In genomic region chr8:11557768-11558629, GRCm38 (mm10) we compare ENCODE assay signal across 8 mouse cellular contexts. TPM values are rescaled to one million over a fixed set of nuclear protein-coding genes. Genes with fewer than 3 reads are reported as not detected.
DNase-seq lines count a peak whose midpoint lies in the region; ATAC-seq and TF ChIP-seq lines count a peak whose summit lies in the region.

No protein-coding gene starts in this region.

- H3K4me3 ChIP-seq in ES-Bruce4 (ENCODE audit: low read depth, low read length), result peak overlapping the region; percentile 91
- peak overlapping the region; percentile 92 for H3K4me3 ChIP-seq in forebrain, embryonic 13.5 days
- peak overlapping the region; percentile 94 for H3K4me3 ChIP-seq in liver, postnatal 0 days (ENCODE audit: low read depth, low read length)
- H3K4me3 ChIP-seq in neural tube, embryonic 14.5 days (ENCODE audit: low read depth, low read length), result peak overlapping the region; percentile 72

- intact Hi-C loops in heart, postnatal 10 days (cut with DNase I), result loop anchor here (2.0 to 10.0 kb wide), 5 partner anchors 61 to 1339 kb away; partner anchors contain the start of genes Ankrd10 and Naxd

- peak; percentile 98 to 99 for DNase-seq in heart, postnatal 10 days
- DNase-seq in large intestine, adult 2 months (ENCODE audit: low read depth, low spot score), result peak; percentile 90
- peak; percentile 99 for DNase-seq in liver, postnatal 0 days
- DNase-seq in testis, postnatal 10 days (ENCODE audit: low spot score), result peak; percentile 96

- peak overlapping the region; percentile 76 for H3K4me2 ChIP-seq in forebrain, embryonic 13.5 days
- peak overlapping the region; percentile 97 for H3K4me2 ChIP-seq in liver, postnatal 0 days (ENCODE audit: low read depth, low read length)
- H3K4me2 ChIP-seq in neural tube, embryonic 14.5 days (ENCODE audit: low read depth, low read length), result peak overlapping the region; percentile 62

- ATAC-seq in cerebellum, adult (ENCODE audit: insufficient number of reproducible peaks, low FRiP score, low TSS enrichment), result peak; percentile 81
- peak; percentile 74 for ATAC-seq in forebrain, embryonic 13.5 days
- peak; percentile 79 for ATAC-seq in liver, postnatal 0 days
- peak; percentile 80 for ATAC-seq in neural tube, embryonic 14.5 days (ENCODE audit: low read depth)

- H3K27me3 ChIP-seq in ES-Bruce4 (ENCODE audit: control insufficient read depth, insufficient read depth, low read length, poor library complexity, severe bottlenecking), result no peaks in the 10 kb centered on the region
- no peaks in the 10 kb centered on the region for H3K27me3 ChIP-seq in forebrain, embryonic 13.5 days
- H3K27me3 ChIP-seq in liver, postnatal 0 days (ENCODE audit: insufficient read depth, low read length), result no peaks in the 10 kb centered on the region
- H3K27me3 ChIP-seq in neural tube, embryonic 14.5 days (ENCODE audit: control insufficient read depth, insufficient read depth, low read length), result no peaks in the 10 kb centered on the region; the same call in 1 of the 2 replicates

- peak overlapping the region; percentile 65 for H3K27ac ChIP-seq in ES-Bruce4 (ENCODE audit: insufficient read depth, low read length)
- H3K27ac ChIP-seq in forebrain, embryonic 13.5 days, result peak overlapping the region; percentile 99
- peak overlapping the region; percentile 99 for H3K27ac ChIP-seq in liver, postnatal 0 days (ENCODE audit: low read depth)
- H3K27ac ChIP-seq in neural tube, embryonic 14.5 days (ENCODE audit: low read depth, low read length), result peak overlapping the region; percentile 100

- H3K9ac ChIP-seq in ES-Bruce4 (ENCODE audit: low read depth, poor library complexity, severe bottlenecking), result peak overlapping the region; percentile 98
- peak overlapping the region; percentile 96 for H3K9ac ChIP-seq in forebrain, embryonic 13.5 days
- peak overlapping the region; percentile 96 for H3K9ac ChIP-seq in liver, postnatal 0 days (replicated peaks)
- peak overlapping the region; percentile 87 for H3K9ac ChIP-seq in neural tube, embryonic 14.5 days (replicated peaks; ENCODE audit: low read depth, low read length)

- H3K4me1 ChIP-seq in ES-Bruce4 (ENCODE audit: control insufficient read depth, insufficient read depth, low read length), result no peaks in the 10 kb centered on the region
- H3K4me1 ChIP-seq in forebrain, embryonic 13.5 days, result peaks cover 27% of the 10 kb centered on the region
- H3K4me1 ChIP-seq in liver, postnatal 0 days (ENCODE audit: insufficient read depth), result peaks cover 19% of the 10 kb centered on the region
- peaks cover 6% of the 10 kb centered on the region for H3K4me1 ChIP-seq in neural tube, embryonic 14.5 days (ENCODE audit: control insufficient read depth, insufficient read depth, low read length)

- TF ChIP-seq EP300 in ES-Bruce4 (IDR thresholded peaks at IDR 0.05; ENCODE audit: insufficient read depth, low read depth, low read length), result peak; percentile 65; the same call in 1 of the 2 replicates
- peak; percentile 63 for TF ChIP-seq EP300 in liver, postnatal 0 days (IDR thresholded peaks at IDR 0.05; ENCODE audit: low read depth)

- TF ChIP-seq CTCF in ES-Bruce4 (IDR thresholded peaks at IDR 0.05; ENCODE audit: low read depth, low read length), result no peak
- no peak for TF ChIP-seq CTCF in liver, postnatal 0 days (IDR thresholded peaks at IDR 0.05; ENCODE audit: low read depth)

- WGBS in forebrain, embryonic 13.5 days, result under 1% methylated on average over 66 of the region's 67 CpGs
- WGBS in large intestine, adult 2 months, result under 1% methylated on average over 67 of the region's 67 CpGs
- 2% methylated on average over 58 of the region's 67 CpGs for WGBS in liver, postnatal 0 days (ENCODE audit: insufficient replicate concordance)
- WGBS in neural tube, embryonic 14.5 days, result under 1% methylated on average over 67 of the region's 67 CpGs

- H3K9me3 ChIP-seq in ES-Bruce4 (replicated peaks; ENCODE audit: control insufficient read depth, insufficient read depth, low read length, poor library complexity, severe bottlenecking), result no peaks in the 10 kb centered on the region
- no peaks in the 10 kb centered on the region for H3K9me3 ChIP-seq in forebrain, embryonic 13.5 days (replicated peaks)
- H3K9me3 ChIP-seq in liver, postnatal 0 days (ENCODE audit: low read length), result no peaks in the 10 kb centered on the region
- H3K9me3 ChIP-seq in neural tube, embryonic 14.5 days (ENCODE audit: control insufficient read depth, low read length), result no peaks in the 10 kb centered on the region

- peak; percentile 100 for TF ChIP-seq POLR2A in ES-Bruce4 (IDR thresholded peaks at IDR 0.05; ENCODE audit: insufficient read depth, low read length)

- H3K36me3 ChIP-seq in ES-Bruce4 (ENCODE audit: control insufficient read depth, insufficient read depth, low read length, poor library complexity, severe bottlenecking), result peaks cover 8% of the 10 kb centered on the region
- H3K36me3 ChIP-seq in forebrain, embryonic 13.5 days (ENCODE audit: poor library complexity, severe bottlenecking), result peaks cover 18% of the 10 kb centered on the region
- peaks cover 15% of the 10 kb centered on the region for H3K36me3 ChIP-seq in liver, postnatal 0 days (replicated peaks; ENCODE audit: insufficient read depth, low read length)
- peaks cover 9% of the 10 kb centered on the region for H3K36me3 ChIP-seq in neural tube, embryonic 14.5 days (ENCODE audit: control insufficient read depth, insufficient read depth, low read length)

RNA-seq across cellular contexts. Expression of gene Ing1, which starts 2.6 kb away (rescaled TPM):
- polyA plus RNA-seq in ES-Bruce4 (2011; ENCODE audit: insufficient read depth, insufficient read length, low read depth, missing spikeins), result 58.2 and 59.1 TPM in 2 replicates
- polyA plus RNA-seq in forebrain, embryonic 13.5 days (2015; fragmentation: Nextera tagmentation; extraction: Ambion mirVana), result 43.5 and 47.3 TPM in 2 replicates
- total RNA-seq in heart, postnatal 10 days (2021), result 10 to 100 TPM; 29.3 to 30.3 TPM
- polyA plus RNA-seq in large intestine, adult 2 months (2012; rRNA removed), result 10.7 and 14.5 TPM in 2 replicates
- 12.6 and 14.5 TPM in 2 replicates for polyA plus RNA-seq in liver, postnatal 0 days (2015; fragmentation: Nextera tagmentation; extraction: Ambion mirVana)
- polyA plus RNA-seq in neural tube, embryonic 14.5 days (2014; fragmentation: Nextera tagmentation; extraction: Ambion mirVana), result 38.1 and 40.1 TPM in 2 replicates

RNA-seq across cellular contexts. Expression of gene Cars2, which starts 7.4 kb away (rescaled TPM):
- polyA plus RNA-seq in ES-Bruce4 (2011; ENCODE audit: insufficient read depth, insufficient read length, low read depth, missing spikeins), result 19.5 and 19.9 TPM in 2 replicates
- polyA plus RNA-seq in forebrain, embryonic 13.5 days (2015; fragmentation: Nextera tagmentation; extraction: Ambion mirVana), result 22.6 and 23.9 TPM in 2 replicates
- total RNA-seq in heart, postnatal 10 days (2021), result 10 to 100 TPM; 35.1 to 35.9 TPM
- polyA plus RNA-seq in large intestine, adult 2 months (2012; rRNA removed), result 36.4 and 42.5 TPM in 2 replicates
- polyA plus RNA-seq in liver, postnatal 0 days (2015; fragmentation: Nextera tagmentation; extraction: Ambion mirVana), result 7.2 and 8.4 TPM in 2 replicates
- polyA plus RNA-seq in neural tube, embryonic 14.5 days (2014; fragmentation: Nextera tagmentation; extraction: Ambion mirVana), result 27.6 and 28.8 TPM in 2 replicates

Comparison
In these comparisons a context has a peak if more than half of its experiments do, and no peak if none do; other contexts are left out.
1. Peak in every context shown above with its lines: DNase-seq, ATAC-seq, H3K4me3 ChIP-seq and H3K27ac ChIP-seq.